Mouse (Mus musculus) midbrain, postnatal 0 days (tissue): Measurements from ENCODE around the gene Ssbp2. TPM values are rescaled to one million over a fixed set of nuclear protein-coding genes. Genes with fewer than 3 reads are reported as not detected.

Experiments used
- ATAC-seq: fragments of 200-750 bp; cut with Nextera tagmentation; 2 replicates; pipeline ENCODE4 v1.8.0; 2017; ENCODE audit warnings: moderate number of reproducible peaks, mild to moderate bottlenecking, moderate TSS enrichment, moderate library complexity; ENCODE audit not compliant: low FRiP score
- DNase-seq: peaks from one replicate; pipeline ENCODE4 v3.0.0-alpha.2; 2015; ENCODE audit warnings: low spot score
- H3K27ac ChIP-seq: fragments of 300-500 bp; sonication (generic); 2 replicates; pipeline ENCODE4 v1.5.1; 2014; ENCODE audit warnings: low read depth, mild to moderate bottlenecking, low read length, mixed read lengths
- H3K27me3 ChIP-seq: fragments of 300-500 bp; sonication (generic); 2 replicates; pipeline ENCODE4 v1.6.1; 2014; ENCODE audit warnings: low read length, control low read depth, mixed read lengths; ENCODE audit not compliant: insufficient read depth
- H3K36me3 ChIP-seq: fragments of 300-500 bp; sonication (generic); 2 replicates; pipeline ENCODE4 v1.6.1; 2014; ENCODE audit warnings: low read length, control low read depth, mixed read lengths; ENCODE audit not compliant: insufficient read depth
- H3K4me1 ChIP-seq: fragments of 300-500 bp; sonication (generic); 2 replicates; pipeline ENCODE4 v1.6.1; 2014; ENCODE audit warnings: mild to moderate bottlenecking, control low read depth, antibody characterized with exemption, low read length, mixed read lengths; ENCODE audit not compliant: insufficient read depth
- H3K4me2 ChIP-seq: fragments of 300-500 bp; sonication (generic); 2 replicates; pipeline ENCODE4 v1.6.1; 2014; ENCODE audit warnings: low read depth, mild to moderate bottlenecking, low read length, mixed read lengths; ENCODE audit not compliant: poor library complexity, severe bottlenecking
- H3K4me3 ChIP-seq: fragments of 300-500 bp; sonication (generic); 2 replicates; pipeline ENCODE4 v1.5.1; 2014; ENCODE audit warnings: low read depth, mild to moderate bottlenecking, low read length, moderate library complexity
- H3K9ac ChIP-seq: fragments of 300-500 bp; sonication (generic); replicated peaks from 2 replicates; pipeline ENCODE4 v1.6.1; 2014; ENCODE audit warnings: mild to moderate bottlenecking, low read length, moderate library complexity, mixed read lengths; ENCODE audit not compliant: poor library complexity, severe bottlenecking
- H3K9me3 ChIP-seq: fragments of 300-500 bp; sonication (generic); 2 replicates; pipeline ENCODE4 v1.6.1; 2016; ENCODE audit warnings: low read length, control low read depth
- CTCF ChIP-seq: IDR thresholded peaks from 2 replicates; pipeline ENCODE4 v1.5.1; 2016; ENCODE audit warnings: antibody characterized with exemption, mild to moderate bottlenecking
- WGBS: fragments of 180-500 bp; shearing (Covaris S2); extraction: QIAGEN DNeasy Blood & Tissue Kit; methylation state at CpG from one replicate; pipeline ENCODE4 v1.1.7; 2014; 5-methylcytosine and 5-hydroxymethylcytosine counted together
- polyA plus RNA-seq: library from polyadenylated mRNA; unstranded; fragments of >200 nt; fragmentation: Nextera tagmentation; extraction: Ambion mirVana; gene quantifications from 2 replicates; pipeline ENCODE4 v1.2.1, GENCODE M21; 2015
- total RNA-seq: library from RNA; depleted of rRNA; stranded (reverse); fragments of >200 nt; gene quantifications from 2 replicates; pipeline ENCODE4 v1.2.3, GENCODE M21; 2014

Gene Ssbp2
- total and polyA plus RNA-seq, 2 experiments from 2014 or later = 156 to 167 TPM

- no peaks in the 10 kb centered on the region for H3K27me3 ChIP-seq
- no peaks in the 10 kb centered on the region for H3K36me3 ChIP-seq
- H3K4me1 ChIP-seq = no peaks in the 10 kb centered on the region
- no peak overlapping the region for H3K4me3 ChIP-seq
- 100% methylated on average over 1 of the region's 1 CpGs for WGBS
- DNase-seq (no peak), ATAC-seq (no peak)
- no peak overlapping the region for H3K4me2 ChIP-seq
- H3K9me3 ChIP-seq = no peaks in the 10 kb centered on the region
- no peak overlapping the region for H3K9ac ChIP-seq
- no peak overlapping the region for H3K27ac ChIP-seq
- no peak for TF ChIP-seq CTCF
These were observed 60.9 kb downstream of the Ssbp2 start for GRCm38 (mm10) chr13:91520968-91521367.

GRCm38 (mm10) chr13:91526058-91526457 is 66.0 kb downstream of the Ssbp2 start:
- Histone ChIP-seq H3K4me2 (no peak overlapping the region), H3K27ac (no peak overlapping the region), H3K27me3 (no peaks in the 10 kb centered on the region), H3K9ac (no peak overlapping the region), H3K4me3 (no peak overlapping the region), H3K36me3 (no peaks in the 10 kb centered on the region), H3K9me3 (no peaks in the 10 kb centered on the region), H3K4me1 (no peaks in the 10 kb centered on the region)
- DNase-seq (no peak), ATAC-seq (no peak)
- WGBS = 96% methylated on average over 12 of the region's 12 CpGs
- no peak for TF ChIP-seq CTCF

- Histone ChIP-seq H3K36me3 (peaks cover 5% of the 10 kb centered on the region), H3K4me2 (no peak overlapping the region), H3K4me3 (no peak overlapping the region), H3K27ac (no peak overlapping the region), H3K27me3 (no peaks in the 10 kb centered on the region), H3K9me3 (no peaks in the 10 kb centered on the region), H3K4me1 (no peaks in the 10 kb centered on the region), H3K9ac (no peak overlapping the region)
- WGBS = 96% methylated on average over 3 of the region's 3 CpGs
- no peak for DNase-seq
- no peak for TF ChIP-seq CTCF
- no peak for ATAC-seq
These were observed 69.7 kb downstream of the Ssbp2 start for GRCm38 (mm10) chr13:91529821-91530220.

GRCm38 (mm10) chr13:91536711-91537110 is 76.6 kb downstream of the Ssbp2 start:
- TF ChIP-seq CTCF = no peak
- H3K4me1 ChIP-seq = no peaks in the 10 kb centered on the region
- H3K9ac ChIP-seq = no peak overlapping the region
- H3K4me3 ChIP-seq = no peak overlapping the region
- no peak overlapping the region for H3K4me2 ChIP-seq
- 41% methylated on average over 3 of the region's 3 CpGs for WGBS
- H3K9me3 ChIP-seq = no peaks in the 10 kb centered on the region
- DNase-seq = no peak
- H3K27ac ChIP-seq = no peak overlapping the region
- no peaks in the 10 kb centered on the region for H3K27me3 ChIP-seq
- no peak for ATAC-seq
- peaks cover 10% of the 10 kb centered on the region for H3K36me3 ChIP-seq

- 97% methylated on average over 2 of the region's 2 CpGs for WGBS
- Histone ChIP-seq H3K9me3 (no peaks in the 10 kb centered on the region), H3K4me3 (no peak overlapping the region), H3K9ac (no peak overlapping the region), H3K4me2 (no peak overlapping the region), H3K27ac (no peak overlapping the region), H3K4me1 (no peaks in the 10 kb centered on the region), H3K36me3 (peaks cover 4% of the 10 kb centered on the region; the same call in 1 of the 2 replicates), H3K27me3 (no peaks in the 10 kb centered on the region)
- TF ChIP-seq CTCF = no peak
- DNase-seq (no peak), ATAC-seq (no peak)
These were observed 80.3 kb downstream of the Ssbp2 start for GRCm38 (mm10) chr13:91540145-91541068.

GRCm38 (mm10) chr13:91541069-91541429 is 81.0 kb downstream of the Ssbp2 start:
- ATAC-seq = no peak
- DNase-seq = no peak
- Histone ChIP-seq H3K27me3 (no peaks in the 10 kb centered on the region), H3K4me3 (no peak overlapping the region), H3K9me3 (no peaks in the 10 kb centered on the region), H3K36me3 (peaks cover 4% of the 10 kb centered on the region; the same call in 1 of the 2 replicates), H3K4me1 (no peaks in the 10 kb centered on the region), H3K9ac (no peak overlapping the region), H3K4me2 (no peak overlapping the region), H3K27ac (no peak overlapping the region)
- no peak for TF ChIP-seq CTCF
- WGBS = 91% methylated on average over 6 of the region's 6 CpGs
